Mouse (Mus musculus) embryonic facial prominence, embryonic 12.5 days (tissue): ENCODE measurements at regions not wholly inside any gene's neighbourhood (a gene's known extent, or its start where the extent isn't known, plus 50 kb on each side); places are given as distances from the start of the nearest gene placed in this dataset.

ENCODE experiments used
- ATAC-seq: fragments of 200-750 bp; cut with Nextera tagmentation; 2 replicates; pipeline ENCODE4 v1.8.0; 2017; ENCODE audit not compliant: insufficient number of reproducible peaks, insufficient read depth, low FRiP score, low TSS enrichment
- H3K27ac ChIP-seq: fragments of 300-500 bp; sonication (generic); 2 replicates; pipeline ENCODE4 v1.5.1; 2016; ENCODE audit warnings: mild to moderate bottlenecking
- H3K27me3 ChIP-seq: fragments of 300-500 bp; sonication (generic); 2 replicates; pipeline ENCODE4 v1.6.1; 2016; ENCODE audit warnings: mild to moderate bottlenecking, moderate library complexity
- H3K36me3 ChIP-seq: fragments of 300-500 bp; sonication (generic); 2 replicates; pipeline ENCODE4 v1.6.1; 2016; ENCODE audit warnings: mild to moderate bottlenecking
- H3K4me1 ChIP-seq: fragments of 300-500 bp; sonication (generic); 2 replicates; pipeline ENCODE4 v1.6.1; 2016
- H3K4me2 ChIP-seq: fragments of 300-500 bp; sonication (generic); replicated peaks from 2 replicates; pipeline ENCODE4 v1.6.1; 2016; ENCODE audit warnings: mild to moderate bottlenecking, moderate library complexity
- H3K4me3 ChIP-seq: fragments of 300-500 bp; sonication (generic); 2 replicates; pipeline ENCODE4 v1.5.1; 2016; ENCODE audit warnings: mild to moderate bottlenecking
- H3K9ac ChIP-seq: fragments of 300-500 bp; sonication (generic); 2 replicates; pipeline ENCODE4 v1.6.1; 2016; ENCODE audit warnings: mild to moderate bottlenecking, moderate library complexity
- H3K9me3 ChIP-seq: fragments of 300-500 bp; sonication (generic); 2 replicates; pipeline ENCODE4 v1.6.1; 2016; ENCODE audit warnings: mild to moderate bottlenecking, moderate library complexity
- WGBS: fragments of 180-500 bp; shearing (Covaris S2); methylation state at CpG from one replicate; pipeline ENCODE4 v1.1.7; 2016; 5-methylcytosine and 5-hydroxymethylcytosine counted together

DNA sequence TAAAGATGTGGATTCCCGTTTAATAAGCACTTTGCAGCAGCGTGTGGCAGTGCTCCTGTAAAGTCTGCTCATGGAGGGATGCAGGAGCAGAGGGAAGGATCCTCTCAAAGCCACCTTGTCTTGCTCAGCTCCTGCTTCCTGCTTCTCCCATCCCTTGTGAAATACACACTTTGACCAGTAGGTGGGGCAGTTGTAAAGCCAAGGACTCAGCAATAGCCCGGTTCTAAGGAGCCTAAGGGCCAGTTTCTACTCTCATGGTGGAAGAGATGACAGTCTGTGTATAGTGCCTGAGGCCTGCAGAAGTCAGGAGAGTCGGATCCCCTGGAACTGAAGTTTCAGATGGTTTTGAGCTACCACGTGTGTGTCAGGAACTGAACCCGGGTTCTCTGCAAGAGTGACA, 272.0 kb downstream of the Drd1 start:
- ATAC-seq, result no peak
- no peaks in the 10 kb centered on the region for H3K9me3 ChIP-seq
- H3K27me3 ChIP-seq, result peaks cover 3% of the 10 kb centered on the region; the same call in 1 of the 2 replicates
- H3K4me2 ChIP-seq, result no peak overlapping the region
- H3K4me3 ChIP-seq, result no peak overlapping the region
- 20% methylated on average over 6 of the region's 6 CpGs for WGBS
- no peaks in the 10 kb centered on the region for H3K4me1 ChIP-seq
- no peaks in the 10 kb centered on the region for H3K36me3 ChIP-seq
- H3K27ac ChIP-seq, result no peak overlapping the region
- no peak overlapping the region for H3K9ac ChIP-seq

DNA sequence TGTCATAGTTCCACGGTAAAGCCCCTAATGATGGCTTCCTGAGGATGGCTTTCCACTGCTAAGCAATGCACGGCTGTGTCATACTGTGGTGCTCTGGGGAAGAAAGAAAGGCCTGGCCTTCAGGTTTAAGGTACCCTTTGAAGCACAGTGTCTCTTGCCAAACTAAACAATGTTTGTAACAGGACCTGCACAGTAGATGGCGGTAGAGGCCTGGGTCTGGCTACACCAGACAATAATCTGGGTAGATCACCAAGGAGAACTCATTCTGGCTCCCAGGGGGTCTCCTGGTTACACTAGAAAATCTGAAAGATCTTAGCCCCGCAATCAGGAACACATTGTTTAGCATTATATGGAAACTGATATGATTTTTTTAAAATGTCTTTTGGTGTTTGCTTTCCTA, 276.4 kb downstream of the Drd1 start:
- WGBS, result 37% methylated on average over 4 of the region's 4 CpGs
- no peaks in the 10 kb centered on the region for H3K4me1 ChIP-seq
- H3K36me3 ChIP-seq, result no peaks in the 10 kb centered on the region
- ATAC-seq, result no peak
- no peaks in the 10 kb centered on the region for H3K9me3 ChIP-seq
- H3K27ac ChIP-seq, result no peak overlapping the region
- no peak overlapping the region for H3K9ac ChIP-seq
- peaks cover 3% of the 10 kb centered on the region; the same call in 1 of the 2 replicates for H3K27me3 ChIP-seq
- H3K4me3 ChIP-seq, result no peak overlapping the region
- no peak overlapping the region for H3K4me2 ChIP-seq

DNA sequence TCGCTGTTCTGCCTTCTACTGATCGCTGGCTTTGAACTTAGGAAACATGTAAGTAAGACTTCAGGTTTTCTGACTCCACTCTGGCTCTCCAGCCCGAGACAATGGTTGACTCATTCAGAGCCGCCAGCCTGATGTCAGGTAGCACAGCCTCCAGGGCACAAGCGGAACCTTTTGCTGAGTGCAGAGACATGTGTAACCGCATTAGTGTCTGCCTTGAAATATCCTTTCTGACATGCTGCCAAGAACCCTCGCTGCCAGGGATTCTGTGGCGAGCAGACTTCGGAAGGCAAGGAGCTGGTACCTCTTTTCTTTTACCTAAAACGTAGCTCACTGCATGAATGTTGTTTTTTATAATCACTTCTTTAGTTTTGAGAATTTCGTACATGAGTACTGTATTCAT, 279.1 kb downstream of the Drd1 start:
- 68% methylated on average over 11 of the region's 11 CpGs for WGBS
- H3K27me3 ChIP-seq, result no peaks in the 10 kb centered on the region
- no peak overlapping the region for H3K27ac ChIP-seq
- no peaks in the 10 kb centered on the region for H3K36me3 ChIP-seq
- ATAC-seq, result no peak
- no peak overlapping the region for H3K4me3 ChIP-seq
- H3K4me2 ChIP-seq, result no peak overlapping the region
- no peak overlapping the region for H3K9ac ChIP-seq
- H3K9me3 ChIP-seq, result no peaks in the 10 kb centered on the region
- no peaks in the 10 kb centered on the region for H3K4me1 ChIP-seq

DNA sequence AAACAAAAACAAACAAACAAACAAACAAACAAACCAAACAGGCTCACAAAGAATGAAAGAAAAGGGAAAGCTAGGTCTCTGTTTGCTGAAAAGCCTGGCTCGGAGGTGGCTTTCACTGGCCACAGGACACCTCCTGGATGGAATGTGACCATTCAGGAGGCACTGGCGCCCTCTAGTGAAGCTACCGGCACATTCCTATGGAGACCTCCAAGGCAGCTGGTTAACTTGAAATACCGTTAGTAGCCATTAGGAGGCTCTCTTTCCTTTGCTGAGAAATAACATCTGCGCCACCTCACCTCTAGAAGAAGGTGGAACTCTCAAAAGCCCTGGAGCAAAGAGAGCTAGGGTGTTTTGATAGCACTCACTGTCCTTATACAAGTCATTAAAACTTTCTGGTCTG, 279.8 kb downstream of the Drd1 start:
- H3K4me3 ChIP-seq, result no peak overlapping the region
- no peak overlapping the region for H3K9ac ChIP-seq
- 31% methylated on average over 5 of the region's 5 CpGs for WGBS
- no peaks in the 10 kb centered on the region for H3K27me3 ChIP-seq
- H3K27ac ChIP-seq, result no peak overlapping the region
- no peaks in the 10 kb centered on the region for H3K36me3 ChIP-seq
- no peak overlapping the region for H3K4me2 ChIP-seq
- H3K4me1 ChIP-seq, result no peaks in the 10 kb centered on the region
- no peaks in the 10 kb centered on the region for H3K9me3 ChIP-seq
- no peak for ATAC-seq

DNA sequence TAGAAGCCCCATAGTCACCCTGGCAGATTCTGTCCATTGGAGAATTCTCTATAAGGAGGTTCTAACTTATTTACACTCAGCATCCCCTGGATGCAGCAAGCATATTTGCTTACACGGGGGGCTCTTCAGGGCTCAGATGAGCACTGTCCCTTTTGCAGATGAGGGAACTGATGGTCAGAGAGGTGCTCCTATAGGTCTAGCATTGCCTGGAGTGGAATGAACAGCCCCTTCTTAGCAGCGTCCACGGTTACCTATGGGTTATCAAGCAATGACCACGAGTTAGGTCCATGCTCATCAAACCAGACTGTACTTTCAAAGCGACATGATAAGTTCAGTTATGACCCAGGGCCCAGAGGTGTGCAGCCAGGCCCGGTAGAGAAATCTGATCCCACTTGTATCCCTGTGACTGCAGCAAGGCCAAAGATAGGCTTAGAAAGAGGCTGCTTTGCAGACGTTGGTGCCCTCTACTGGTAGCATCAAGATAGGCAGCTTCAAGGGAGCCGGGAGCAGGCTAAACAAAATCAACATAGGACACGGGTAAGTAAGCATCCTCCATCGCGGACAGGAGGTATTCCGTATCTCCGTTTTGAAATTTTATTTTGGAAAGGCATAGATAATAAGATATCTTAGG, 290.8 kb downstream of the Drd1 start:
- ATAC-seq, result 0 out of 2 replicates have a peak, but pooled peaks have one; percentile 50
- H3K27me3 ChIP-seq, result 0 out of 2 replicates have a peak, but pooled peaks cover 10% of the 10 kb centered on the region
- no peaks in the 10 kb centered on the region for H3K4me1 ChIP-seq
- H3K4me2 ChIP-seq, result no peak overlapping the region
- no peak overlapping the region for H3K27ac ChIP-seq
- 24% methylated on average over 13 of the region's 13 CpGs for WGBS
- H3K9me3 ChIP-seq, result no peaks in the 10 kb centered on the region
- no peak overlapping the region for H3K9ac ChIP-seq
- no peaks in the 10 kb centered on the region for H3K36me3 ChIP-seq
- H3K4me3 ChIP-seq, result no peak overlapping the region

DNA sequence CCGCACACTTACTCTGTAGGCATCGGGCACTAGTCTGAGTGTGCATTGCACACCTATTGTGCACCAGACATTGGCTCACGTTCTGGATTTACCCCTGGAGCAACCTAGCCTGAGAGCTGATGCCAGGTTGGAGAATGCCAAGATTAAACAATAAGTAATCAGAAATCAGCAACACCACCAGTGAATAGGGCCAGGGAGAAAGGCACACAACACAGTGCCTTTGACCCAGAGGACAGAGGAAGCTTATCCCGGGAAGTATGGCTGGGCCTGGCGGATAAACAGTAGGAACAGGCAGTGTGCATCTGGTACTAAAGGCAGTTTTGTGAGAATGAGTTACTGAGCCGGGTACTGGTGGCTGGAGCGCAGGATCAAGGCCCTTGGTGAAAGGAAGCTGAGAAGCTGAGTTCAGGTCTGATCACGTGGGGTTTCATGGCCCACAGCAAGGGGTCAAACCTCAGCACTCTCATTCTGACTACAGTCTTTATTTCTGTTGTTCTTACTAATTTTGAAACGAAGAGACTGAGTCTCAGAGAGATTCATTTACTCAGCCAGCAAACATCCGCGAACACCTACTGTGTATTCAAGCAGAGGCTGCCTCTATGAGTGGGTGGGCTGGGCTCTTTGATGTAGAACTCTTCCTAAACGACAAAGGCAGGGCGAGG, 284.8 kb upstream of the Msx2 start:
- Histone ChIP-seq H3K9me3 (no peaks in the 10 kb centered on the region), H3K27me3 (no peaks in the 10 kb centered on the region), H3K4me3 (no peak overlapping the region), H3K27ac (no peak overlapping the region), H3K9ac (no peak overlapping the region), H3K36me3 (no peaks in the 10 kb centered on the region), H3K4me1 (peaks cover 34% of the 10 kb centered on the region), H3K4me2 (no peak overlapping the region)
- WGBS, result 68% methylated on average over 13 of the region's 13 CpGs
- ATAC-seq, result no peak

DNA sequence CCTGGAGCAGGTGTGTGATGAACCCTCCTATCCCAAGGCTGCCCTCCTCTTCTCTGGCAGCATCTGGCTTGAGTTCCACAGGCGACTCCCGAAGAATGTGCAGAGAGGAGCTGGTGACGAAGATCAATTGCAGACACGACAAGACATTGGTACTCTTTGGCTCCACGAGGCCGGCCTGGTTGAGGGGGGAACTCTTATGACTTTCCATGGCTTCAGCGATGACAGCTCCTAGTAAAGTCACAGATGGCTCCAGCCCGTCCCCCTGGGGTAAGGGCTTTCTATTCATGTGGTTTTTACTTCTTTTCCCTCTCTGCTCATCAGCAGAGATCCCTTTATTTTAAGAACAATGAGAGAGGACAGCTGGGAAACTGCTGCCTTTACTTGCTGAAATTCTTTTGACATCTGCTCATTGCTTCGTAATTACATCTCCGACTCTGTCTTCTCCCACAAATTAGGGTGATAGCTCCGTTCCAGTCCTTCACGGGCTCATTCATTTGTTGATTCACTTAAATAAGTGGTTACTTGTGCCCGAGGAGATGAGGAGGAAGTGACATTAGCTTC, 284.2 kb upstream of the Msx2 start:
- 34% methylated on average over 13 of the region's 13 CpGs for WGBS
- H3K27ac ChIP-seq, result no peak overlapping the region
- H3K27me3 ChIP-seq, result no peaks in the 10 kb centered on the region
- no peak overlapping the region for H3K4me2 ChIP-seq
- H3K4me1 ChIP-seq, result peaks cover 34% of the 10 kb centered on the region
- H3K9me3 ChIP-seq, result no peaks in the 10 kb centered on the region
- no peaks in the 10 kb centered on the region for H3K36me3 ChIP-seq
- no peak overlapping the region for H3K4me3 ChIP-seq
- no peak for ATAC-seq
- no peak overlapping the region for H3K9ac ChIP-seq

DNA sequence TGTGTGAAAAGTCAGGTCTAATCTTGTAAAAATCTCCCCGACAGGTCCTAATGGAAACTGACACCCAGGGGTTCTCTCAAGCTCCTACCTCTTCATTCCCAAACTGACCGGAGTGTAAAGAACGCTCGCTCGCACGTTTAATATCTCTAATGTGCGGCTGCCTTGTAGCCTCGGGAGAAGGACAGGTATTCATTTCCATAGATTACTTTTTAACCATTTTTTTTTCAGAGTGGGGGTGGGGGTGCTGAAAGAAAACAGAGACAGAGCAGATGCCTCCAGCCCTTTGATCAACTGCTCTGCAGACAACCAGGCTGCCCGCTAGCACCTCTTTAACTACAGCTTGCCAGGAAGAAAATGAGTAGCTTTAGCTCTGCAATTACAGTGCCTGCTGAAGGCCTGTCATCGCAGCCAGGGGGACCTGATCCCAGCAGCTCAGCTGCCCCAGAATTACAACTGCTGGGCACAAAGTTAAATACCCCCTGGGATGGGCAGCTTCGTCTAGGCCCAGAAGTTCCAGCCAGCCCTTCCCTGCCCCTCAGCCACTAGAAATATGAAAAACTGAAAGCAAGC, 282.3 kb upstream of the Msx2 start:
- no peaks in the 10 kb centered on the region for H3K36me3 ChIP-seq
- peak overlapping the region; percentile 60 for H3K27ac ChIP-seq
- no peak overlapping the region for H3K4me3 ChIP-seq
- peaks cover 34% of the 10 kb centered on the region for H3K4me1 ChIP-seq
- 26% methylated on average over 11 of the region's 11 CpGs for WGBS
- no peak for ATAC-seq
- no peak overlapping the region for H3K9ac ChIP-seq
- no peaks in the 10 kb centered on the region for H3K9me3 ChIP-seq
- 0 out of 2 replicates have a peak overlapping the region, but pooled peaks have one; percentile 16 for H3K4me2 ChIP-seq
- 0 out of 2 replicates have a peak, but pooled peaks cover 4% of the 10 kb centered on the region for H3K27me3 ChIP-seq

DNA sequence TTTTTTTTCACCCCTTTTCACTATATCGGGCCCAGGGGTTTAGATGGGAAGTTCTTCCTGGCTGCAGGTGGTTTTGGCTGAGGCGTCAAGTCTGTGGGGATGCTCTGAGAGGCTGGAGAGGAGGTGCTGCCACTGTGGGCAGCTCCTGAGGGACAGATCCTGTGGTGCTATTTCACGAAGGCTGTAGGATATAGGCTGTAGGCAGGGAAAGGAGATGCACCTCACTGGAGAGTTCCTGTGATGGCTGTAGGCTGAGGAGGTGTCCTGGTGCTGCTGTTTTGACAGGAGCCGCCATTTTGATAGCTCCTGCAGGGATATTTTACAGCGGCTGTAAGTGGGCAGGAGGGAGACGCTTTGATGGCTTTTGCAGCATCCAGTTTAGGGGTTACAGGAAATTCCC, 280.2 kb upstream of the Msx2 start:
- Histone ChIP-seq H3K27me3 (0 out of 2 replicates have a peak, but pooled peaks cover 4% of the 10 kb centered on the region), H3K9ac (no peak overlapping the region), H3K4me2 (no peak overlapping the region), H3K4me1 (peaks cover 33% of the 10 kb centered on the region), H3K27ac (no peak overlapping the region), H3K9me3 (no peaks in the 10 kb centered on the region), H3K4me3 (no peak overlapping the region), H3K36me3 (no peaks in the 10 kb centered on the region)
- no peak for ATAC-seq
- 63% methylated on average over 6 of the region's 6 CpGs for WGBS

DNA sequence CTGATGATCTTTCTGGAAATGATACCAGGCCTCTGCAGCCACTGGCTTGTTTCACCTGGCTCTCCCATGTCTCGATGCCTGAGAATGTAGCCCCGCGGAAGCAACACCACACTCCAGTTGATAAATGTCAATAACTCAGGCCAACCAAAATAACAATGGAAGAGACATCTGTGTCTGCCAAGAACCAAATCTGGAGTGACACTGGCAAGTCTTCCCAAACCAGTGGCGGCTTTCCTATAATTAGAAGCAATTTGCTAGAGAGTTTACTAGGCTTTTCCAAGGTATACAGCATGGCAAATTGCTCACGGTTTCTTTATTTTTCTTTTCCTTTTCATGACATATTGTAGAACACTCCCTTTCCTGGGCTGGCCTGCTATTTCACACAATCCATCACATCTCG, 268.1 kb upstream of the Msx2 start:
- 81% methylated on average over 6 of the region's 6 CpGs for WGBS
- Histone ChIP-seq H3K4me3 (no peak overlapping the region), H3K4me1 (no peaks in the 10 kb centered on the region), H3K4me2 (no peak overlapping the region), H3K9ac (no peak overlapping the region), H3K36me3 (no peaks in the 10 kb centered on the region), H3K9me3 (no peaks in the 10 kb centered on the region), H3K27ac (no peak overlapping the region), H3K27me3 (no peaks in the 10 kb centered on the region)
- ATAC-seq, result no peak

DNA sequence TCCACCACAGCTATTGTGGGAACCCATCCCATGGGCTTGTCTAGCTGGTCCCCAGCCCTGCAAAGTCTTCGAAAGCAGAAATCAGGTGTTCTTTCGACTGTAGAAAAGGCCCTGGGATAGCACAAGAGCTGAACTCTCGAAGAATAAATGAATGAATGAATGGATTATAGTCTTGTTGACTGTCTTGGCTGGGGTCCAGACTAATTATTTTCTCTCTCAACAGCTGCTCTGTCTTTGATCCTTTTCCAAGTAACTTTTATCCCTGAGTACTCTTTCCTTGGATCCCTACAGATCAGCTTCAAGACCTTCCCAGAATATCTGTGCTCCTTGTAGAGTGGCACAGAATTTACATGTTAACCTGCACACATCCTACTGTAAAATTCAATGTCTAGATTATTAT, 266.3 kb upstream of the Msx2 start:
- H3K27me3 ChIP-seq, result no peaks in the 10 kb centered on the region
- H3K4me3 ChIP-seq, result no peak overlapping the region
- no peaks in the 10 kb centered on the region for H3K4me1 ChIP-seq
- ATAC-seq, result no peak
- no peaks in the 10 kb centered on the region for H3K36me3 ChIP-seq
- H3K9me3 ChIP-seq, result no peaks in the 10 kb centered on the region
- H3K27ac ChIP-seq, result no peak overlapping the region
- H3K4me2 ChIP-seq, result no peak overlapping the region
- no peak overlapping the region for H3K9ac ChIP-seq
- 74% methylated on average over 3 of the region's 3 CpGs for WGBS

DNA sequence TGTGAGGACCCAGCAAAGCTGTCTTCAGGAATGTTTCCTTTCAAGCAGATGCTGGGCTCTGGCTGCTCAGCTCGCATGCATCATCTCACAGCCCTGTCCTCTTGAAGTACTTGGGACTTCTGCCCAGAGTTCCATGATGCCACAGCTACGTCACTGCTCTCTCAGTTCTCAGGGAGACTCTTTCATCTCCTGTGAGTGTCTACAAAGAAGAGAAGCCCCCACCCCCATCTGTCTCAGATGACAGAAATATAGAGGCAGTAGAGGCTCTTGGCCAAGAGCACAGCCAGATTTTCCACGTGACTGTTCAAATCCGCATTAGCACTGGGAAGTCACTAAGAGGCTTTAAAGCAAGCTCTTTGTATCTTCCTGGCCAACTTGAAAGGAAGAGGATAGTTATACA, 262.1 kb upstream of the Msx2 start:
- no peak for ATAC-seq
- H3K27me3 ChIP-seq, result no peaks in the 10 kb centered on the region
- H3K27ac ChIP-seq, result no peak overlapping the region
- H3K4me1 ChIP-seq, result no peaks in the 10 kb centered on the region
- H3K36me3 ChIP-seq, result no peaks in the 10 kb centered on the region
- WGBS, result 76% methylated on average over 4 of the region's 4 CpGs
- no peak overlapping the region for H3K4me3 ChIP-seq
- H3K9me3 ChIP-seq, result no peaks in the 10 kb centered on the region
- H3K9ac ChIP-seq, result no peak overlapping the region
- H3K4me2 ChIP-seq, result no peak overlapping the region
